Mouse (Mus musculus) R1 (cell line): ENCODE measurements at regions not wholly inside any gene's neighbourhood (a gene's known extent, or its start where the extent isn't known, plus 50 kb on each side); places are given as distances from the start of the nearest gene placed in this dataset.
A peak's percentile ranks its signal among the peaks of the same experiment; 100 is the strongest.

Experiments
- DNase-seq: peaks from one replicate; pipeline ENCODE4 v3.0.0-alpha.2; 2018; ENCODE audit warnings: low read depth, low spot score

- no peak for DNase-seq
Measured at GRCm38 (mm10) chr3:82781464-82781863, 94.8 kb downstream of the Rbm46 start.

GRCm38 (mm10) chr3:82770512-82771270, 105.6 kb downstream of the Rbm46 start:
- no peak for DNase-seq

- peak; percentile 30 for DNase-seq
Measured at GRCm38 (mm10) chr3:82767484-82767883, 108.8 kb downstream of the Rbm46 start.

GRCm38 (mm10) chr3:82759946-82760345, 116.3 kb downstream of the Rbm46 start:
- no peak for DNase-seq

- DNase-seq: no peak
Measured at GRCm38 (mm10) chr3:82758967-82759366, 117.3 kb downstream of the Rbm46 start.

- DNase-seq: peak; percentile 58
Measured at GRCm38 (mm10) chr3:82725546-82725945, 150.7 kb downstream of the Rbm46 start.

GRCm38 (mm10) chr3:82707628-82708027, 159.7 kb upstream of the Npy2r start:
- DNase-seq: no peak

- DNase-seq: peak; percentile 57
Measured at GRCm38 (mm10) chr3:82692131-82692530, 144.2 kb upstream of the Npy2r start.

- DNase-seq: no peak
Measured at GRCm38 (mm10) chr3:82656159-82656874, 108.4 kb upstream of the Npy2r start.

- DNase-seq: no peak
Measured at GRCm38 (mm10) chr3:82652346-82652745, 104.5 kb upstream of the Npy2r start.

GRCm38 (mm10) chr3:82640052-82640451, 92.2 kb upstream of the Npy2r start:
- no peak for DNase-seq

GRCm38 (mm10) chr3:82636666-82637065, 88.8 kb upstream of the Npy2r start:
- no peak for DNase-seq

GRCm38 (mm10) chr3:82620418-82621003, 72.6 kb upstream of the Npy2r start:
- no peak for DNase-seq

GRCm38 (mm10) chr3:82619371-82619770, 71.5 kb upstream of the Npy2r start:
- DNase-seq: no peak

- no peak for DNase-seq
Measured at GRCm38 (mm10) chr3:82601880-82602279, 54.0 kb upstream of the Npy2r start.

GRCm38 (mm10) chr3:82598656-82599055, 50.8 kb upstream of the Npy2r start:
- no peak for DNase-seq
